8 mouse cellular contexts compared by ENCODE assay signal in the genomic region with DNA sequence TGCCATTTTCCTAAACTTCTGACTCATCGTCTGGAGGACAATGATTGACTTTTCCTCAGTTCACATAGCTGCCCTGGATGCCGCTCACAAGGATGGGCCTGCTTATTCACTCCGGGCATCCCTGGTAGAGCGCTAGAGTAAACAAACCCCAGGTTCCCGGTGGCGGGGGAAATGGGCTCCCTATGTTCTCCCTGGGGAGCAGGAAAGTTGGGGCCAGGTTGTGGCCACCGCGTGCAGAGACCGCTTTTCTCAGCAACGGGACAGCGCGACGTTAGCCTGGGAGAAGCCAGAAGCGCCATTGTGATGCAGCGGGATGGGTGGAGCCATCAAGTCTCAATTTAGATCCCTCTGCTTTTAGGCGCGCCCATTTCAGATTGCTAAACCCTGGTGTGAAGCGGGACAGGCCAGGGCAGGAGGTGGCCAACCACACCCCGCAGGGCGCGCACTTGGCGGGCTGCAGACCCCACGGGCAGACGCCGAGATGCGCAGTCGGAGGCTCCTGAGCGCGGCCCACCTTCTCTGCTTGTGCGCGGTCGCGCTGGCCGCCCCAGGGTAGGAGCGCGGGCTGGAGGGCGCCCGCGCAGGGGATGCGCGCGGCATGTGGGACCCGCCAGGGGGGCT. TPM values are rescaled to one million over a fixed set of nuclear protein-coding genes. Genes with fewer than 3 reads are reported as not detected.
DNase-seq lines count a peak whose midpoint lies in the region.

Gene Cd109, plus strand, starts transcription at position 146 of the 621 bp plus-strand sequence.

- DNase-seq in thymus, postnatal 4 days = peak; percentile 32
- DNase-seq in thymus, postnatal 10 days (ENCODE audit: low spot score in 2 of 2) = no peak
- DNase-seq in embryo, embryonic 9.5 days (ENCODE audit: extremely low spot score) = peak; percentile 79
- DNase-seq in heart, adult 9 months (ENCODE audit: low spot score in 2 of 2) = peak; percentile 30 to 52
- peak; percentile 58 for DNase-seq in kidney, postnatal 10 days
- peak; percentile 30 for DNase-seq in lung, postnatal 14 days
- DNase-seq in retina, postnatal 1 day = peak; percentile 72
- DNase-seq in thymus, postnatal 0 days (ENCODE audit: low spot score) = no peak

RNA-seq across cellular contexts. Expression of gene Cd109, which starts in this region (rescaled TPM):
- 0.42 and 0.69 TPM in 2 replicates for polyA plus RNA-seq in thymus, postnatal 0 days (2015; fragmentation: Nextera tagmentation; extraction: Ambion mirVana)

Comparison
In these comparisons a context has a peak if more than half of its experiments do, and no peak if none do; other contexts are left out.
1. DNase-seq: peak in thymus, postnatal 4 days (single experiment), embryo, embryonic 9.5 days (single experiment), heart, adult 9 months (2 of 2), kidney, postnatal 10 days (single experiment), lung, postnatal 14 days (single experiment) and retina, postnatal 1 day (single experiment); none in thymus, postnatal 10 days (0 of 2) and thymus, postnatal 0 days (single experiment).